Comparison of ENCODE assay signal across 7 mouse cellular contexts in the genomic region with DNA sequence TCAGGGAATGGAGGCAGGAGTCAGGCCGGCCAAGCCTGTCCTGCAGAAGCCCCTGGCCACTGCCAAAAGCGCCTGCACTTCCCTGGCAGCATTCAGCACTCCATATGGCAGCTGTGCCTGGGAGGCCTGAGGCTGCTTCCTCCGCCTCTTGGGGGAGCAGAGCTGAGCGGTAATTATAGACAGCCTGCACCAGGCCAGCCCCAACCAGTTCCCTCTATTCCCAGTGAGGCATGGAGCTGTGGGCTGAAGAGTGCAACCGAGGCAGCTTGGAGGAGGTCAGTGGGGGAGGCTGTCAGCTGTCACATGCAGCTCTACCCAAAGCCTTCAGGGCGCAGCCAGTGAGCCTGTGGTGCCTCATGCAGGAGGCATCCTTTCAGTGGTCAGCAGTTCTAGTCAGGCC. TPM values are rescaled to one million over a fixed set of nuclear protein-coding genes. Genes with fewer than 3 reads are reported as not detected.
DNase-seq lines count a peak whose midpoint lies in the region; TF ChIP-seq lines count a peak whose summit lies in the region.

No protein-coding gene starts in this region.

- H3K27ac ChIP-seq in layer of hippocampus, adult 2 months, result peak overlapping the region; percentile 93

- peak overlapping the region; percentile 31; the same call in 1 of the 2 replicates for H3K4me3 ChIP-seq in layer of hippocampus, adult 2 months

- DNase-seq in lung, postnatal 4 days, result peak; percentile 21 to 72
- DNase-seq in lung, postnatal 14 days, result no peak
- DNase-seq in cerebellum, postnatal 36 days, result peak; percentile 87 to 90
- DNase-seq in layer of hippocampus, adult 2 months (ENCODE audit: low spot score in 2 of 2), result peak; percentile 73 to 87
- peak; percentile 12 for DNase-seq in retina, embryonic 14.5 days (ENCODE audit: low spot score)
- no peak for DNase-seq in B cell, adult 2 months
- DNase-seq in gastrocnemius, adult 8-10 months (ENCODE audit: low spot score in 2 of 2), result no peak

- peak; percentile 39 for TF ChIP-seq CTCF in layer of hippocampus, adult 2 months (conservative IDR thresholded peaks at IDR 0.05)

RNA-seq across cellular contexts. Expression of a gene that starts 5.5 kb away (rescaled TPM):
- 100 to 1,000 TPM; 309 to 325 TPM for total RNA-seq in layer of hippocampus, adult 2 months (2021)
- 100 to 1,000 TPM; 105 to 140 (median 115) TPM for total RNA-seq in gastrocnemius, adult 8-10 months (2022)

RNA-seq across cellular contexts. Expression of a gene that starts 15.9 kb away (rescaled TPM):
- total RNA-seq in layer of hippocampus, adult 2 months (2021), result 10 to 100 TPM; 39.4 to 47.0 TPM
- total RNA-seq in gastrocnemius, adult 8-10 months (2022), result 10 to 100 TPM; 10.7 to 13.4 (median 11.9) TPM

RNA-seq across cellular contexts. Expression of a gene that starts 25.9 kb away (rescaled TPM):
- 100 to 1,000 TPM; 305 to 320 TPM for total RNA-seq in layer of hippocampus, adult 2 months (2021)
- under 1 TPM; 0.07 to 0.19 (median 0.13) TPM for total RNA-seq in gastrocnemius, adult 8-10 months (2022)

RNA-seq across cellular contexts. Expression of a gene that starts 42.1 kb away (rescaled TPM):
- total RNA-seq in layer of hippocampus, adult 2 months (2021), result 1 to 10 TPM in 1 of 2 experiments, under 1 TPM in 1; 0.59 to 1.1 TPM
- not detected for total RNA-seq in gastrocnemius, adult 8-10 months (2022)

RNA-seq across cellular contexts. Expression of a gene that starts 56.0 kb away (rescaled TPM):
- total RNA-seq in layer of hippocampus, adult 2 months (2021), result 10 to 100 TPM; 20.8 to 22.8 TPM
- total RNA-seq in gastrocnemius, adult 8-10 months (2022), result 1 to 10 TPM; 3.7 to 6.8 (median 5.6) TPM

Comparison
In these comparisons a context has a peak if more than half of its experiments do, and no peak if none do; other contexts are left out.
1. DNase-seq: peak in lung, postnatal 4 days (2 of 2), cerebellum, postnatal 36 days (2 of 2), layer of hippocampus, adult 2 months (2 of 2) and retina, embryonic 14.5 days (single experiment); none in lung, postnatal 14 days (single experiment), B cell, adult 2 months (0 of 2) and gastrocnemius, adult 8-10 months (0 of 2).
2. RNA of a gene that starts 25.9 kb away (total RNA-seq): 305 to 320 TPM in layer of hippocampus, adult 2 months; 0.07 to 0.19 TPM in gastrocnemius, adult 8-10 months; every median in the first group is over 100 times any median in the second.